Mouse (Mus musculus): ENCODE results near the gene Anks3. TPM values are rescaled to one million over a fixed set of nuclear protein-coding genes. Genes with fewer than 3 reads are reported as not detected.

The Anks3 gene
- polyA plus RNA-seq, 1 experiment from 2014 or later: 62.2 TPM

DNA sequence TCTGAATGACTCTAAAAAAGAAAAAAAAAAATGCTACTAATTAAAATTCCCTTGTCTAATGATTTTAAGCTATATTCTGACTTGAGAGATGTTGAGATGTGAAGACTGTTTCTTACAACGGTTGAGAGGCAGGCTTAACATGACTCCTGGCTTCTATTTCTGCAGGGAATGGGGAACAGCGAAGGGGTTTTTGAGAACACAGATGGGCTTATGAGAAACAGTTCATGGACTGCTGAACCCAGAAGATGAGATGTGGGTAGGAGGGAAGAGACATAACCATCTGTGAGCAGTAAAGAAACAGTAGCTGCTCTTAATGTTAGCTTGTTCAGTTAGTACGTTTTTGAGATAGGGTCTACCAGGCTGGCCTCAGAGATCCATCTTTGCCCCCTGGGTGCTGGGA lies 7.4 kb downstream of the Anks3 start:
- H3K4me1 ChIP-seq (ENCODE audit: control insufficient read depth, insufficient read depth, low read length): no peaks in the 10 kb centered on the region
- no peak overlapping the region for H3K4me3 ChIP-seq (ENCODE audit: low read depth, low read length)
- ATAC-seq (ENCODE audit: low read depth): no peak
- H3K27ac ChIP-seq (ENCODE audit: low read depth, low read length): no peak overlapping the region
- H3K36me3 ChIP-seq (ENCODE audit: control insufficient read depth, insufficient read depth, low read length): peaks cover 39% of the 10 kb centered on the region
- no peaks in the 10 kb centered on the region for H3K9me3 ChIP-seq (ENCODE audit: control insufficient read depth, low read length)
- no peaks in the 10 kb centered on the region for H3K27me3 ChIP-seq (ENCODE audit: control insufficient read depth, insufficient read depth, low read length)
- no peak overlapping the region for H3K9ac ChIP-seq (replicated peaks; ENCODE audit: low read depth, low read length)
- H3K4me2 ChIP-seq (ENCODE audit: low read depth, low read length): no peak overlapping the region
- 90% methylated on average over 3 of the region's 3 CpGs for WGBS

DNA sequence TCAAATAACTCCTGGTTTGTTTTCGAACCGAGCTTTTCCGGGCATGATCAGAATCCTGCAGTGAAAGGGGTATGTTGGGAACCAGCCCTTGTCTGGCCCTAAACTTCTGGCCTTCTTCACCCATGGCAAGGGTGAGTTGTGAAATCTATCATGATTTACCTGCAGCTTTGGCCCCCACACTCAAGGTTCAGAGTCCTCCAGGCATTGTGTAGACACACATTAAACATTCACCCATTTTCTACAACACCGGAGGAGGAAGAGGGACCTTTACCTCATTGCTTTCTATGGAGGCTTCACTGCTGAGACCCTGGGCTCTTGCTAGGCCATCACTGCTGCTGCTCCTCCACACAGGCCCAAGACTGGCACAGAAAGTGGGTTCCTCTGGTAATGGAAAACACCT lies 16.6 kb downstream of the Anks3 start:
- H3K4me3 ChIP-seq (ENCODE audit: low read depth, low read length): no peak overlapping the region
- no peak for ATAC-seq (ENCODE audit: low read depth)
- 81% methylated on average over 4 of the region's 4 CpGs for WGBS
- no peak overlapping the region for H3K27ac ChIP-seq (ENCODE audit: low read depth, low read length)
- H3K4me2 ChIP-seq (ENCODE audit: low read depth, low read length): no peak overlapping the region
- no peaks in the 10 kb centered on the region for H3K27me3 ChIP-seq (ENCODE audit: control insufficient read depth, insufficient read depth, low read length)
- H3K36me3 ChIP-seq (ENCODE audit: control insufficient read depth, insufficient read depth, low read length): peaks cover 55% of the 10 kb centered on the region
- H3K4me1 ChIP-seq (ENCODE audit: control insufficient read depth, insufficient read depth, low read length): no peaks in the 10 kb centered on the region
- no peaks in the 10 kb centered on the region for H3K9me3 ChIP-seq (ENCODE audit: control insufficient read depth, low read length)
- H3K9ac ChIP-seq (replicated peaks; ENCODE audit: low read depth, low read length): no peak overlapping the region

DNA sequence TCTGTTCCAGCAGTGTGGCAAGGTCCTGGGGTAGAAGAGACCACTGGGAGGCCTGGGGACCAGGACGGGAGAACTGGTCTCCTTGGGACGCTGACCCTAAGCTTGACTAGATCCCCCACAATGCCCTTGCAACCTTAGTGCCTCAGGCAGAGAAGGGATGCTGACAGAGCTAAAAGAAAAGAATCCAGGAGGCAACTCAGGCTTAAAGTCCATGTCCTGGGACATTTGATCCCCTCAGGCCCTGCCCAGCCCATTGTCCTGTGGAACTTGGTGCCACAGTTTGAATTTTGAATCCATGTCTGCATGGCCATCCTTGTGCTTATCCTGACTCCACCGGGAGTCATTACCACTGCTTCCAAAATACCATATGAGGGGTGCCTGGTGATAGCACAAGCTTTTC lies 17.9 kb downstream of the Anks3 start:
- Histone ChIP-seq H3K9me3 (ENCODE audit: control insufficient read depth, low read length) (no peaks in the 10 kb centered on the region), H3K9ac (replicated peaks; ENCODE audit: low read depth, low read length) (no peak overlapping the region), H3K4me1 (ENCODE audit: control insufficient read depth, insufficient read depth, low read length) (no peaks in the 10 kb centered on the region), H3K36me3 (ENCODE audit: control insufficient read depth, insufficient read depth, low read length) (peaks cover 59% of the 10 kb centered on the region), H3K27ac (ENCODE audit: low read depth, low read length) (no peak overlapping the region), H3K4me2 (ENCODE audit: low read depth, low read length) (no peak overlapping the region), H3K27me3 (ENCODE audit: control insufficient read depth, insufficient read depth, low read length) (no peaks in the 10 kb centered on the region), H3K4me3 (ENCODE audit: low read depth, low read length) (no peak overlapping the region)
- no peak for ATAC-seq (ENCODE audit: low read depth)
- WGBS: 91% methylated on average over 3 of the region's 3 CpGs

DNA sequence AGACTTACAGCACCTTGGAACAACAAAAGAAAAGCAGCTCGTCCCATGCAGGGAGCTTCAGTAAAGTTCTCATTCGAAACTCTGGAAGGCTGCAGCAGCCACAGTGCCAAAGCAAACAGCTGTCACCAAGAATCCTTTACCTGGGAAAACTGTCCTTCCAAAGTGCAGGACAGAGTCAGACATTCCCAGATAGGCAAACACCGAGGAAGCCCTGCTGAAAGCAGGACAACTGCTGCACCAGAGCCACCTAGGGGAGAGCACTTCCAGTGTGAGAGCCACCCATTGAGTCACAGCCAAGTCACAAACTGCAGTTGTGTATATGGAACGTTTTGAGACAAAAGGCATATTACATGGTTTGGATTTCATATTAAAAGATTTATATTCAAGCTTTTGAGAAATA lies 18.6 kb downstream of the Anks3 start:
- Histone ChIP-seq H3K4me3 (ENCODE audit: low read depth, low read length) (no peak overlapping the region), H3K27ac (ENCODE audit: low read depth, low read length) (no peak overlapping the region), H3K27me3 (ENCODE audit: control insufficient read depth, insufficient read depth, low read length) (no peaks in the 10 kb centered on the region), H3K9me3 (ENCODE audit: control insufficient read depth, low read length) (no peaks in the 10 kb centered on the region), H3K9ac (replicated peaks; ENCODE audit: low read depth, low read length) (no peak overlapping the region), H3K4me2 (ENCODE audit: low read depth, low read length) (no peak overlapping the region), H3K36me3 (ENCODE audit: control insufficient read depth, insufficient read depth, low read length) (peaks cover 58% of the 10 kb centered on the region), H3K4me1 (ENCODE audit: control insufficient read depth, insufficient read depth, low read length) (no peaks in the 10 kb centered on the region)
- no peak for ATAC-seq (ENCODE audit: low read depth)
- WGBS: 85% methylated on average over 4 of the region's 4 CpGs

DNA sequence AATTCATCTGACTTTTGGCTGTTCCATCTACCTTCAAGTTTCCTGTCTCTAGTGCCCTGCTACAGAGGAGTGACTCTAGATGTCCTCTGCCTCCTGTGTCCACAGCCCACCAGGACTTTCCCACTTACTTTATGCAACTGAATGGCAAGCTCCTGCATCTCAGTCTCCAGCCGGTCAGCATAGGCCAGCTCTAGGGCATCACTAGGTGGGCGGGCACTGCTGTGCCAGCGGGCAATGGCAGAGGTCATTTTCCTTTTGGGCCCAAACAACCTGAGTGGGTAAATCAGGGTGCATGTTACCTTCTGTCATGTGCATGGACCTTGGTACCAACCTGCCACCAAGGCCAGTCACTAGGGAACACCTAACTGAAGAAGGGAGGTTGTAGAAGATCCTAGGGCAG lies 20.6 kb downstream of the Anks3 start:
- 93% methylated on average over 3 of the region's 3 CpGs for WGBS
- H3K36me3 ChIP-seq (ENCODE audit: control insufficient read depth, insufficient read depth, low read length): peaks cover 54% of the 10 kb centered on the region

DNA sequence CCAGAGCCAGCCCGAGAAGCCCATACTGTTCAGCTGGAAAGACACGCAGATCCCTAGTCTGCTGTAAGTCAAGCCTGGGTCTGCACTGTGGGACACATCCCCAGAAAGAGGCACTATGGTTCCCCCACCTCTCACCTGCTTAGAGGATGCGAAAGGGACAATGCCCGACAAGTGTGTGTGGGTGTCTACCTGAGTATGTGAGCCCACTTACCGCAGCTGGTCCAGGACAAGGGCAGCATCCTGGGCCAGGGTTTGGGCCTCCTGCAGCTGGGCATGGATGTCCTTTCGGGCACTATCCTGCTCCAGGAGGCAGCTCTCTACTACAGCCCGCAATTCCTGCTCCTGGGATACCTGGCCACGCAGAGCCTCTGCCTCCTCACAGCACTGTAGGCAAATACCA lies 21.1 kb downstream of the Anks3 start:
- H3K4me2 ChIP-seq (ENCODE audit: low read depth, low read length): no peak overlapping the region
- peaks cover 8% of the 10 kb centered on the region for H3K4me1 ChIP-seq (ENCODE audit: control insufficient read depth, insufficient read depth, low read length)
- no peaks in the 10 kb centered on the region for H3K9me3 ChIP-seq (ENCODE audit: control insufficient read depth, low read length)
- WGBS: 93% methylated on average over 8 of the region's 8 CpGs
- peaks cover 48% of the 10 kb centered on the region for H3K36me3 ChIP-seq (ENCODE audit: control insufficient read depth, insufficient read depth, low read length)
- ATAC-seq (ENCODE audit: low read depth): no peak
- no peak overlapping the region for H3K4me3 ChIP-seq (ENCODE audit: low read depth, low read length)
- H3K27ac ChIP-seq (ENCODE audit: low read depth, low read length): no peak overlapping the region
- H3K9ac ChIP-seq (replicated peaks; ENCODE audit: low read depth, low read length): no peak overlapping the region
- no peaks in the 10 kb centered on the region for H3K27me3 ChIP-seq (ENCODE audit: control insufficient read depth, insufficient read depth, low read length)

More for the DNA sequence above, 20.6 kb downstream of the Anks3 start:
- Histone ChIP-seq H3K4me3 (ENCODE audit: low read depth, low read length) (no peak overlapping the region), H3K27me3 (ENCODE audit: control insufficient read depth, insufficient read depth, low read length) (no peaks in the 10 kb centered on the region), H3K27ac (ENCODE audit: low read depth, low read length) (no peak overlapping the region), H3K9me3 (ENCODE audit: control insufficient read depth, low read length) (no peaks in the 10 kb centered on the region), H3K4me1 (ENCODE audit: control insufficient read depth, insufficient read depth, low read length) (peaks cover 8% of the 10 kb centered on the region), H3K4me2 (ENCODE audit: low read depth, low read length) (no peak overlapping the region), H3K9ac (replicated peaks; ENCODE audit: low read depth, low read length) (no peak overlapping the region)
- no peak for ATAC-seq (ENCODE audit: low read depth)

DNA sequence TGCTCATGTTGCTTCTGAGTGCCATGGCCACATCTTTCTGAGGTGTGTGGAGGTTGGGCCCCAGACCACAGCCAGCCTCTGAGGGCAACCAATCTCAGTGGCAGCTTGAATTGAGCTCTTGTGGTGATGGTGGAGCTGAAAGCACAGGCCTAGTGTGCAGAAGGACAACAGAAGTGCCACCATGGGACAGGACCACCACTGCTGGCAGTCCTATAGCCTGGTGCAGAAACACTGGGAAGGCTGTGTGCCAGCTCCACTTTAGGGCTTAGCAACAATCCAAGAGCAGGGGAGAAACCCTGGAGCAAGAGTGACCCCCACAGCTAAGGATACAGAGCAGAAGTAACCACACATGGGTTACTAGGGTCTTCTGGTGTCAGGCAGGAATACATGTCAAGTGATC lies 23.0 kb downstream of the Anks3 start:
- ATAC-seq (ENCODE audit: low read depth): no peak
- Histone ChIP-seq H3K4me1 (ENCODE audit: control insufficient read depth, insufficient read depth, low read length) (peaks cover 8% of the 10 kb centered on the region), H3K4me2 (ENCODE audit: low read depth, low read length) (no peak overlapping the region), H3K9me3 (ENCODE audit: control insufficient read depth, low read length) (no peaks in the 10 kb centered on the region), H3K36me3 (ENCODE audit: control insufficient read depth, insufficient read depth, low read length) (peaks cover 39% of the 10 kb centered on the region), H3K4me3 (ENCODE audit: low read depth, low read length) (no peak overlapping the region), H3K27ac (ENCODE audit: low read depth, low read length) (no peak overlapping the region), H3K27me3 (ENCODE audit: control insufficient read depth, insufficient read depth, low read length) (no peaks in the 10 kb centered on the region), H3K9ac (replicated peaks; ENCODE audit: low read depth, low read length) (no peak overlapping the region)

DNA sequence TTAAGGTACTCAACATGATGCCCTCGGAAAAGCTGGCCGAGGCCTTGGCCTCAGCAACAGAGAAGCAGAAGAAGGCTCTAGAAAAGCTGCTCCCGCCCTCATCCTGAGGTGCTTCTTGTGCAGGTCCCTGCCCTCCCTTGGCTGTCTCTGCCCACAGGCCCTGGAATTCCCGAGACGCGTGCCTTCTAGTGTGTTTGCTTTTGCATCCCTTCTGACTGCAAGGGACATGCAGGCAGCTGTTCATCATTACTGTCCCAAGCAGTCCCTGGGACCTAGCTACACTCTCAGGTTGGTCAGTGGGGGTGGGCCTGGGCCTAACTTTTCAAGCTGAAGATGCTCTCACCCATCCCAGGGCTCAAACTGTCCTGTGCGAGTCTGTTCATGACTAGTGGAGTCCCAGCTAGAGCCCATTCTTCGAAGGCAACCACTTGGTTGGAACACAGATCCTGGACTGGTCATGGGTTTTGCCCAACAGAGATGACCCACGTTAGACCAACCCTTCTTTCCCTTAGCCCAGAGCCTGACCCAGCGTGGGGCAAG lies 23.6 kb downstream of the Anks3 start:
- no peak for ATAC-seq (ENCODE audit: low read depth)
- Histone ChIP-seq H3K9ac (replicated peaks; ENCODE audit: low read depth, low read length) (no peak overlapping the region), H3K36me3 (ENCODE audit: control insufficient read depth, insufficient read depth, low read length) (peaks cover 44% of the 10 kb centered on the region), H3K9me3 (ENCODE audit: control insufficient read depth, low read length) (no peaks in the 10 kb centered on the region), H3K4me2 (ENCODE audit: low read depth, low read length) (peak overlapping the region; percentile 91), H3K27ac (ENCODE audit: low read depth, low read length) (no peak overlapping the region), H3K4me3 (ENCODE audit: low read depth, low read length) (peak overlapping the region; percentile 60; the same call in 1 of the 2 replicates), H3K4me1 (ENCODE audit: control insufficient read depth, insufficient read depth, low read length) (peaks cover 8% of the 10 kb centered on the region), H3K27me3 (ENCODE audit: control insufficient read depth, insufficient read depth, low read length) (no peaks in the 10 kb centered on the region)
- 92% methylated on average over 10 of the region's 10 CpGs for WGBS

DNA sequence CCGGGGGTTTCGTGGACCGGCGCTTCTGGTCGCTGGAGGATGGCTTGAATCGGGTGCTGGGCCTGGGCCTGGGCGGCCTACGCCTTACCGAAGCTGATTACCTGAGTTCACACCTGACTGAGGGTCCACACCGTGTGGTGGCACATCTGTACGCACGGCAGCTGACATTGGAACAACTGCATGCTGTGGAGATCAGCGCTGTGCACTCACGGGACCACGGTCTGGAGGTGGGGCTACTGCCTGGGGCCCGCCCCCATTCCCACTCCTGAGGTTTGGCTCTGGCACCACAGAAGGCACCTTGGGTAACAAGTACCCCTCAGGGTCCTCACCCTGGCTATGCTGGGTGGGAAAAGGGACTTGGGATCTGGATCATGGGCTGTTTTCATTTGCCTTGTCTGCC lies 24.6 kb downstream of the Anks3 start:
- Histone ChIP-seq H3K4me2 (ENCODE audit: low read depth, low read length) (peak overlapping the region; percentile 91), H3K9ac (replicated peaks; ENCODE audit: low read depth, low read length) (peak overlapping the region; percentile 88), H3K36me3 (ENCODE audit: control insufficient read depth, insufficient read depth, low read length) (peaks cover 51% of the 10 kb centered on the region), H3K4me3 (ENCODE audit: low read depth, low read length) (peak overlapping the region; percentile 60), H3K27me3 (ENCODE audit: control insufficient read depth, insufficient read depth, low read length) (no peaks in the 10 kb centered on the region), H3K9me3 (ENCODE audit: control insufficient read depth, low read length) (no peaks in the 10 kb centered on the region), H3K27ac (ENCODE audit: low read depth, low read length) (peak overlapping the region; percentile 78), H3K4me1 (ENCODE audit: control insufficient read depth, insufficient read depth, low read length) (peaks cover 8% of the 10 kb centered on the region)
- 3% methylated on average over 16 of the region's 16 CpGs for WGBS
- ATAC-seq (ENCODE audit: low read depth): peak; percentile 69
